8 mouse cellular contexts compared by ENCODE assay signal in the genomic region with DNA sequence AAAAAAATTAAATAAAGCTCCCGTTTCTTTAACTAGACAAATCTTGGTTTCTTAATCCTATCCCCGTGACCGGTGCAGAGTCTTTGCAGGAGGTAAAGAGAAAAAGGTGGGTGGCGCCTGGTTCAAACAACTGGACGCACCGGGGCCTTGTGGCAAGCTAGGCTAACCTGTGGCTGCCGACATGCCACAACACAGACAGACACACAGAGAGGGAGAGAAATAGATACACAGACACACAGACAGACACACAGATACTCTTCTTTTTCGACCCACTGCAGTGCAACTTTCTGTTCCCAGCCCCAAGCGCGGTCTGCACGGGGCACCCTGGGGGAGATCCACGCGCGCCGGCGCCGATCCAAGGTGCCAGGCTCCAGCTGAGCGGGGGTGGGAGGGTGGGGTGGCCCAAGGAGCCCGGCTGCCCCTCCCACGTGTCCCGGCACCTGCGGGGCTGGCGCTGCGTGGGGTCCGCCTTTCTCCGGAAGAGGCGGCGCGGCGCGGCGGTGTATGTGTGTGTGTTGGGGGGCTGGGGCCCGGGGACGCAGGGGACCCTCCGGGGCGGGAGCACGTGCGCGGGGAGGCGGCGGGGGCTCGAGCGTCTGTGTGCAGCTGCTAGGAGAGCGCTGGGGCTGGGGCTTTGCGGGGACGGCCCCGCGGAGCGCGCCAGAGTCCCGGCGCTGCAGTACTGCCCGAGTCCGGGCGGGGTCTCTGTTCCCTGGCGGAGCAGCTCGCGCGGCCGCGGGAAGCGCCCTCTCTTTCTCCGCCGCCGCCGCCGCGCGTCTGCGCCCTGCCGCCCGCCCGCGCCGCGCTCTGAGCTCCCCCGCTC. TPM values are rescaled to one million over a fixed set of nuclear protein-coding genes. Genes with fewer than 3 reads are reported as not detected.
A peak's percentile ranks its signal among the peaks of the same experiment; 100 is the strongest.
DNase-seq lines count a peak whose midpoint lies in the region; ATAC-seq and TF ChIP-seq lines count a peak whose summit lies in the region.

Gene Ccdc6 (plus strand): TSS at position 756 of the 823 bp plus-strand sequence.

- no peaks in the 10 kb centered on the region; the same call in 1 of the 2 replicates for H3K36me3 ChIP-seq in forebrain, embryonic 12.5 days (replicated peaks)
- no peaks in the 10 kb centered on the region for H3K36me3 ChIP-seq in heart, embryonic 16.5 days (ENCODE audit: control insufficient read depth, insufficient read depth)
- H3K36me3 ChIP-seq in liver, postnatal 0 days (replicated peaks; ENCODE audit: insufficient read depth, low read length) = peaks cover 3% of the 10 kb centered on the region; the same call in 1 of the 2 replicates
- H3K36me3 ChIP-seq in neural tube, embryonic 13.5 days = 0 out of 2 replicates have a peak, but pooled peaks cover 3% of the 10 kb centered on the region
- H3K36me3 ChIP-seq in testis, adult 2 months (ENCODE audit: control insufficient read depth, insufficient read depth, low read length) = no peaks in the 10 kb centered on the region

- peaks cover 38% of the 10 kb centered on the region for H3K4me1 ChIP-seq in forebrain, embryonic 12.5 days
- H3K4me1 ChIP-seq in heart, embryonic 16.5 days (ENCODE audit: control insufficient read depth, insufficient read depth, low read length) = peaks cover 37% of the 10 kb centered on the region
- H3K4me1 ChIP-seq in liver, postnatal 0 days (ENCODE audit: insufficient read depth) = peaks cover 30% of the 10 kb centered on the region
- H3K4me1 ChIP-seq in neural tube, embryonic 13.5 days (replicated peaks) = peaks cover 48% of the 10 kb centered on the region
- peaks cover 19% of the 10 kb centered on the region for H3K4me1 ChIP-seq in testis, adult 2 months (ENCODE audit: control insufficient read depth, insufficient read depth, low read length)

- H3K27ac ChIP-seq in forebrain, embryonic 12.5 days = peak within 1 kb of the TSS; percentile 77
- peak within 1 kb of the TSS; percentile 92 for H3K27ac ChIP-seq in heart, embryonic 16.5 days (ENCODE audit: low read length)
- peak within 1 kb of the TSS; percentile 88 for H3K27ac ChIP-seq in liver, postnatal 0 days (ENCODE audit: low read depth)
- H3K27ac ChIP-seq in neural tube, embryonic 13.5 days (replicated peaks) = peak within 1 kb of the TSS; percentile 91
- peak within 1 kb of the TSS; percentile 77 for H3K27ac ChIP-seq in testis, adult 2 months (ENCODE audit: control insufficient read depth, insufficient read depth, low read depth, low read length)

- peak within 1 kb of the TSS; percentile 89 for H3K4me2 ChIP-seq in forebrain, embryonic 12.5 days
- H3K4me2 ChIP-seq in heart, embryonic 16.5 days (ENCODE audit: low read depth, low read length) = peak within 1 kb of the TSS; percentile 87
- peak within 1 kb of the TSS; percentile 94 for H3K4me2 ChIP-seq in liver, postnatal 0 days (ENCODE audit: low read depth, low read length)
- H3K4me2 ChIP-seq in neural tube, embryonic 13.5 days = peak within 1 kb of the TSS; percentile 85

- H3K4me3 ChIP-seq in forebrain, embryonic 12.5 days (replicated peaks) = peak within 1 kb of the TSS; percentile 94
- peak within 1 kb of the TSS; percentile 99 for H3K4me3 ChIP-seq in heart, embryonic 16.5 days (ENCODE audit: low read length)
- H3K4me3 ChIP-seq in liver, postnatal 0 days (ENCODE audit: low read depth, low read length) = peak within 1 kb of the TSS; percentile 83
- peak within 1 kb of the TSS; percentile 77 for H3K4me3 ChIP-seq in neural tube, embryonic 13.5 days
- peak within 1 kb of the TSS; percentile 89 for H3K4me3 ChIP-seq in testis, adult 2 months (ENCODE audit: control insufficient read depth, low read depth, low read length)

- peak; percentile 71 to 75 for DNase-seq in CD8-positive naive resting alpha-beta T cell, adult 2 months (ENCODE audit: low read depth in 2 of 2, low spot score in 2 of 2)
- peak; percentile 48 for DNase-seq in c-Kit-positive CD71-positive TER-119-negative erythroid progenitor cells, embryonic 14.5 days (ENCODE audit: low read depth)
- peak; percentile 84 to 94 for DNase-seq in kidney, postnatal 36 days
- peak; percentile 88 for DNase-seq in liver, postnatal 0 days

- no peak for TF ChIP-seq POLR2A in testis, adult 2 months (IDR thresholded peaks at IDR 0.05; ENCODE audit: control insufficient read depth, low read depth, low read length)

- ATAC-seq in forebrain, embryonic 12.5 days (ENCODE audit: low FRiP score) = peak; percentile 90
- peak; percentile 83 for ATAC-seq in heart, embryonic 16.5 days (replicated peaks; ENCODE audit: extremely low read depth, insufficient read depth, low FRiP score)
- ATAC-seq in liver, postnatal 0 days = peak; percentile 88
- ATAC-seq in neural tube, embryonic 13.5 days (ENCODE audit: low read depth) = peak; percentile 82

- no peaks in the 10 kb centered on the region for H3K27me3 ChIP-seq in forebrain, embryonic 12.5 days
- H3K27me3 ChIP-seq in heart, embryonic 16.5 days (ENCODE audit: control insufficient read depth, insufficient read depth, low read length) = no peaks in the 10 kb centered on the region
- H3K27me3 ChIP-seq in liver, postnatal 0 days (ENCODE audit: insufficient read depth, low read length) = no peaks in the 10 kb centered on the region
- H3K27me3 ChIP-seq in neural tube, embryonic 13.5 days = no peaks in the 10 kb centered on the region
- H3K27me3 ChIP-seq in testis, adult 2 months (ENCODE audit: control insufficient read depth, insufficient read depth, low read length) = no peaks in the 10 kb centered on the region

- TF ChIP-seq CTCF in liver, postnatal 0 days (IDR thresholded peaks at IDR 0.05; ENCODE audit: low read depth) = peak; percentile 74
- TF ChIP-seq CTCF in testis, adult 2 months (IDR thresholded peaks at IDR 0.05; ENCODE audit: control insufficient read depth, insufficient read depth, insufficient replicate concordance, low read depth, low read length) = peak; percentile 34; the same call in 1 of the 2 replicates

- peak within 1 kb of the TSS; percentile 94 for H3K9ac ChIP-seq in forebrain, embryonic 12.5 days
- H3K9ac ChIP-seq in heart, embryonic 16.5 days (ENCODE audit: low read length) = peak within 1 kb of the TSS; percentile 99
- peak within 1 kb of the TSS; percentile 76 for H3K9ac ChIP-seq in liver, postnatal 0 days (replicated peaks)
- peak within 1 kb of the TSS; percentile 92 for H3K9ac ChIP-seq in neural tube, embryonic 13.5 days

- H3K9me3 ChIP-seq in forebrain, embryonic 12.5 days = no peaks in the 10 kb centered on the region
- H3K9me3 ChIP-seq in heart, embryonic 16.5 days (replicated peaks; ENCODE audit: control insufficient read depth, low read length) = no peaks in the 10 kb centered on the region
- no peaks in the 10 kb centered on the region for H3K9me3 ChIP-seq in liver, postnatal 0 days (ENCODE audit: low read length)
- H3K9me3 ChIP-seq in neural tube, embryonic 13.5 days = no peaks in the 10 kb centered on the region

- no peak for TF ChIP-seq EP300 in liver, postnatal 0 days (IDR thresholded peaks at IDR 0.05; ENCODE audit: low read depth)

- 1% methylated on average over 51 of the region's 77 CpGs for WGBS in forebrain, embryonic 12.5 days
- WGBS in heart, embryonic 16.5 days = under 1% methylated on average over 55 of the region's 77 CpGs
- WGBS in liver, postnatal 0 days (ENCODE audit: insufficient replicate concordance) = under 1% methylated on average over 51 of the region's 77 CpGs
- under 1% methylated on average over 44 of the region's 77 CpGs for WGBS in neural tube, embryonic 13.5 days

RNA-seq across cellular contexts. Expression of gene Ccdc6, which starts in this region (rescaled TPM):
- 15.9 TPM in 2 replicates for polyA plus RNA-seq in forebrain, embryonic 12.5 days (2016; fragmentation: Nextera tagmentation; extraction: Ambion mirVana)
- 13.1 and 14.0 TPM in 2 replicates for polyA plus RNA-seq in heart, embryonic 16.5 days (2015; fragmentation: Nextera tagmentation; extraction: Ambion mirVana)
- 5.5 and 6.3 TPM in 2 replicates for polyA plus RNA-seq in liver, postnatal 0 days (2015; fragmentation: Nextera tagmentation; extraction: Ambion mirVana)
- 20.6 and 22.3 TPM in 2 replicates for polyA plus RNA-seq in neural tube, embryonic 13.5 days (2015; fragmentation: Nextera tagmentation; extraction: Ambion mirVana)
- polyA plus RNA-seq in testis, adult 2 months (2012; rRNA removed) = 63.9 and 73.0 TPM in 2 replicates

Comparison
In these comparisons a context has a peak if more than half of its experiments do, and no peak if none do; other contexts are left out.
1. Peak in every context shown above with its lines: DNase-seq, ATAC-seq, H3K4me3 ChIP-seq and H3K27ac ChIP-seq.